Mouse (Mus musculus): Measurements from ENCODE around the gene Zbtb34. TPM values are rescaled to one million over a fixed set of nuclear protein-coding genes. Genes with fewer than 3 reads are reported as not detected.

Gene Zbtb34
- polyA plus RNA-seq, 1 experiment from 2014 or later = 4.5 TPM

- Histone ChIP-seq H3K4me3 (ENCODE audit: low read depth, low read length) (no peak overlapping the region), H3K36me3 (ENCODE audit: insufficient read depth, low read length) (0 out of 2 replicates have a peak, but pooled peaks cover 25% of the 10 kb centered on the region), H3K27ac (ENCODE audit: low read length) (no peak overlapping the region), H3K27me3 (replicated peaks; ENCODE audit: insufficient read depth, low read length) (no peaks in the 10 kb centered on the region), H3K9me3 (ENCODE audit: low read length) (no peaks in the 10 kb centered on the region), H3K4me2 (replicated peaks; ENCODE audit: low read depth, low read length) (no peak overlapping the region), H3K9ac (replicated peaks; ENCODE audit: low read depth) (no peak overlapping the region), H3K4me1 (ENCODE audit: insufficient read depth, low read depth, low read length) (peaks cover 3% of the 10 kb centered on the region; the same call in 1 of the 2 replicates)
- DNase-seq (ENCODE audit: low spot score) = peak; percentile 66
- TF ChIP-seq EP300 (IDR thresholded peaks at IDR 0.05) (peak; percentile 36; the same call in 1 of the 2 replicates), CTCF (IDR thresholded peaks at IDR 0.05) (no peak)
- WGBS = 58% methylated on average over 13 of the region's 13 CpGs
- ATAC-seq = peak; percentile 88
Measured at GRCm38 (mm10) chr2:33414019-33414418, 17.1 kb downstream of the Zbtb34 start.

GRCm38 (mm10) chr2:33412111-33412510 lies 19.0 kb downstream of the Zbtb34 start:
- H3K27ac ChIP-seq (ENCODE audit: low read length) = no peak overlapping the region
- ATAC-seq = no peak
- H3K27me3 ChIP-seq (replicated peaks; ENCODE audit: insufficient read depth, low read length) = no peaks in the 10 kb centered on the region
- TF ChIP-seq EP300 (IDR thresholded peaks at IDR 0.05) (no peak), CTCF (IDR thresholded peaks at IDR 0.05) (no peak)
- H3K4me3 ChIP-seq (ENCODE audit: low read depth, low read length) = no peak overlapping the region
- H3K4me1 ChIP-seq (ENCODE audit: insufficient read depth, low read depth, low read length) = peaks cover 4% of the 10 kb centered on the region; the same call in 1 of the 2 replicates
- H3K9me3 ChIP-seq (ENCODE audit: low read length) = no peaks in the 10 kb centered on the region
- H3K36me3 ChIP-seq (ENCODE audit: insufficient read depth, low read length) = 0 out of 2 replicates have a peak, but pooled peaks cover 25% of the 10 kb centered on the region
- no peak overlapping the region for H3K9ac ChIP-seq (replicated peaks; ENCODE audit: low read depth)
- DNase-seq (ENCODE audit: low spot score) = no peak
- H3K4me2 ChIP-seq (replicated peaks; ENCODE audit: low read depth, low read length) = no peak overlapping the region
- WGBS = 78% methylated on average over 14 of the region's 14 CpGs

GRCm38 (mm10) chr2:33403511-33404003 lies 27.6 kb downstream of the Zbtb34 start:
- Histone ChIP-seq H3K27ac (ENCODE audit: low read length) (no peak overlapping the region), H3K4me3 (ENCODE audit: low read depth, low read length) (no peak overlapping the region), H3K9ac (replicated peaks; ENCODE audit: low read depth) (no peak overlapping the region), H3K36me3 (ENCODE audit: insufficient read depth, low read length) (no peaks in the 10 kb centered on the region), H3K27me3 (replicated peaks; ENCODE audit: insufficient read depth, low read length) (no peaks in the 10 kb centered on the region), H3K9me3 (ENCODE audit: low read length) (no peaks in the 10 kb centered on the region), H3K4me1 (ENCODE audit: insufficient read depth, low read depth, low read length) (no peaks in the 10 kb centered on the region), H3K4me2 (replicated peaks; ENCODE audit: low read depth, low read length) (no peak overlapping the region)
- no peak for ATAC-seq
- no peak for TF ChIP-seq CTCF (IDR thresholded peaks at IDR 0.05)
- no peak for TF ChIP-seq EP300 (IDR thresholded peaks at IDR 0.05)
- no peak for DNase-seq (ENCODE audit: low spot score)
- 62% methylated on average over 4 of the region's 4 CpGs for WGBS

GRCm38 (mm10) chr2:33402638-33403037 lies 28.5 kb downstream of the Zbtb34 start:
- Histone ChIP-seq H3K9ac (replicated peaks; ENCODE audit: low read depth) (no peak overlapping the region), H3K36me3 (ENCODE audit: insufficient read depth, low read length) (no peaks in the 10 kb centered on the region), H3K4me2 (replicated peaks; ENCODE audit: low read depth, low read length) (no peak overlapping the region), H3K27me3 (replicated peaks; ENCODE audit: insufficient read depth, low read length) (no peaks in the 10 kb centered on the region), H3K27ac (ENCODE audit: low read length) (no peak overlapping the region), H3K4me3 (ENCODE audit: low read depth, low read length) (no peak overlapping the region), H3K9me3 (ENCODE audit: low read length) (no peaks in the 10 kb centered on the region), H3K4me1 (ENCODE audit: insufficient read depth, low read depth, low read length) (no peaks in the 10 kb centered on the region)
- TF ChIP-seq EP300 (IDR thresholded peaks at IDR 0.05) = no peak
- TF ChIP-seq CTCF (IDR thresholded peaks at IDR 0.05) = no peak
- ATAC-seq = no peak
- 63% methylated on average over 5 of the region's 5 CpGs for WGBS
- DNase-seq (ENCODE audit: low spot score) = no peak

- 23% methylated on average over 7 of the region's 7 CpGs for WGBS
- peak; percentile 80 for DNase-seq (ENCODE audit: low spot score)
Measured at GRCm38 (mm10) chr2:33402236-33402635, 28.9 kb downstream of the Zbtb34 start.

GRCm38 (mm10) chr2:33401217-33401616 lies 29.9 kb downstream of the Zbtb34 start:
- no peak overlapping the region for H3K4me3 ChIP-seq (ENCODE audit: low read depth, low read length)
- H3K27me3 ChIP-seq (replicated peaks; ENCODE audit: insufficient read depth, low read length) = no peaks in the 10 kb centered on the region
- no peak for TF ChIP-seq EP300 (IDR thresholded peaks at IDR 0.05)
- peak; percentile 58 for TF ChIP-seq CTCF (IDR thresholded peaks at IDR 0.05)
- ATAC-seq = no peak
- DNase-seq (ENCODE audit: low spot score) = no peak
- H3K27ac ChIP-seq (ENCODE audit: low read length) = no peak overlapping the region
- H3K9ac ChIP-seq (replicated peaks; ENCODE audit: low read depth) = no peak overlapping the region
- 30% methylated on average over 3 of the region's 3 CpGs for WGBS
- no peaks in the 10 kb centered on the region for H3K36me3 ChIP-seq (ENCODE audit: insufficient read depth, low read length)
- H3K4me2 ChIP-seq (replicated peaks; ENCODE audit: low read depth, low read length) = no peak overlapping the region
- no peaks in the 10 kb centered on the region for H3K4me1 ChIP-seq (ENCODE audit: insufficient read depth, low read depth, low read length)
- no peaks in the 10 kb centered on the region for H3K9me3 ChIP-seq (ENCODE audit: low read length)

More at GRCm38 (mm10) chr2:33402236-33402635, 28.9 kb downstream of the Zbtb34 start:
- Histone ChIP-seq H3K4me2 (replicated peaks; ENCODE audit: low read depth, low read length) (no peak overlapping the region), H3K4me3 (ENCODE audit: low read depth, low read length) (no peak overlapping the region), H3K36me3 (ENCODE audit: insufficient read depth, low read length) (no peaks in the 10 kb centered on the region), H3K4me1 (ENCODE audit: insufficient read depth, low read depth, low read length) (no peaks in the 10 kb centered on the region), H3K9me3 (ENCODE audit: low read length) (no peaks in the 10 kb centered on the region), H3K27ac (ENCODE audit: low read length) (no peak overlapping the region), H3K9ac (replicated peaks; ENCODE audit: low read depth) (no peak overlapping the region), H3K27me3 (replicated peaks; ENCODE audit: insufficient read depth, low read length) (no peaks in the 10 kb centered on the region)
- peak; percentile 46 for ATAC-seq
- peak; percentile 85 for TF ChIP-seq CTCF (IDR thresholded peaks at IDR 0.05)
- no peak for TF ChIP-seq EP300 (IDR thresholded peaks at IDR 0.05)
